Mouse (Mus musculus) intestine, postnatal 0 days (tissue): ENCODE measurements around the gene Drc3. TPM values are rescaled to one million over a fixed set of nuclear protein-coding genes. Genes with fewer than 3 reads are reported as not detected.

Experiments
- ATAC-seq: fragments of 200-750 bp; cut with Nextera tagmentation; 2 replicates; pipeline ENCODE4 v1.8.0; 2017; ENCODE audit warnings: mild to moderate bottlenecking, moderate TSS enrichment, moderate library complexity
- H3K27ac ChIP-seq: fragments of 300-500 bp; sonication (generic); 2 replicates; pipeline ENCODE4 v1.5.1; 2014; ENCODE audit warnings: mild to moderate bottlenecking, low read depth, low read length, moderate library complexity
- H3K27me3 ChIP-seq: fragments of 300-500 bp; sonication (generic); replicated peaks from 2 replicates; pipeline ENCODE4 v1.6.1; 2014; ENCODE audit warnings: low read length, mixed read lengths; ENCODE audit not compliant: control insufficient read depth, insufficient read depth
- H3K36me3 ChIP-seq: fragments of 300-500 bp; sonication (generic); 2 replicates; pipeline ENCODE4 v1.6.1; 2014; ENCODE audit warnings: mild to moderate bottlenecking, moderate library complexity; ENCODE audit not compliant: control insufficient read depth, insufficient read depth
- H3K4me1 ChIP-seq: fragments of 300-500 bp; sonication (generic); replicated peaks from 2 replicates; pipeline ENCODE4 v1.6.1; 2014; ENCODE audit warnings: antibody characterized with exemption, low read length, mixed read lengths; ENCODE audit not compliant: control insufficient read depth, insufficient read depth
- H3K4me2 ChIP-seq: fragments of 300-500 bp; sonication (generic); replicated peaks from 2 replicates; pipeline ENCODE4 v1.6.1; 2014; ENCODE audit warnings: low read depth, mild to moderate bottlenecking, moderate library complexity
- H3K4me3 ChIP-seq: fragments of 300-500 bp; sonication (generic); 2 replicates; pipeline ENCODE4 v1.5.1; 2014; ENCODE audit warnings: low read depth, low read length
- H3K9ac ChIP-seq: fragments of 300-500 bp; sonication (generic); 2 replicates; pipeline ENCODE4 v1.6.1; 2014; ENCODE audit warnings: mild to moderate bottlenecking, low read depth, low read length
- H3K9me3 ChIP-seq: fragments of 300-500 bp; sonication (generic); 2 replicates; pipeline ENCODE4 v1.6.1; 2016; ENCODE audit warnings: mixed run types; ENCODE audit not compliant: control insufficient read depth
- CTCF ChIP-seq: sonication (generic); IDR thresholded peaks from 2 replicates; pipeline ENCODE4 v1.5.1; 2016; ENCODE audit warnings: low read depth, mild to moderate bottlenecking, control low read depth, antibody characterized with exemption, moderate library complexity
- WGBS: fragments of 180-500 bp; shearing (Covaris S2); extraction: QIAGEN DNeasy Blood & Tissue Kit; methylation state at CpG from one replicate; pipeline ENCODE4 v1.1.7; 2014; 5-methylcytosine and 5-hydroxymethylcytosine counted together
- polyA plus RNA-seq: library from polyadenylated mRNA; unstranded; fragments of >200 nt; fragmentation: Nextera tagmentation; extraction: Ambion mirVana; gene quantifications from 2 replicates; pipeline ENCODE4 v1.2.1, GENCODE M21; 2015

Drc3 gene
- polyA plus RNA-seq, result 1.7 and 1.9 TPM in 2 replicates

DNA sequence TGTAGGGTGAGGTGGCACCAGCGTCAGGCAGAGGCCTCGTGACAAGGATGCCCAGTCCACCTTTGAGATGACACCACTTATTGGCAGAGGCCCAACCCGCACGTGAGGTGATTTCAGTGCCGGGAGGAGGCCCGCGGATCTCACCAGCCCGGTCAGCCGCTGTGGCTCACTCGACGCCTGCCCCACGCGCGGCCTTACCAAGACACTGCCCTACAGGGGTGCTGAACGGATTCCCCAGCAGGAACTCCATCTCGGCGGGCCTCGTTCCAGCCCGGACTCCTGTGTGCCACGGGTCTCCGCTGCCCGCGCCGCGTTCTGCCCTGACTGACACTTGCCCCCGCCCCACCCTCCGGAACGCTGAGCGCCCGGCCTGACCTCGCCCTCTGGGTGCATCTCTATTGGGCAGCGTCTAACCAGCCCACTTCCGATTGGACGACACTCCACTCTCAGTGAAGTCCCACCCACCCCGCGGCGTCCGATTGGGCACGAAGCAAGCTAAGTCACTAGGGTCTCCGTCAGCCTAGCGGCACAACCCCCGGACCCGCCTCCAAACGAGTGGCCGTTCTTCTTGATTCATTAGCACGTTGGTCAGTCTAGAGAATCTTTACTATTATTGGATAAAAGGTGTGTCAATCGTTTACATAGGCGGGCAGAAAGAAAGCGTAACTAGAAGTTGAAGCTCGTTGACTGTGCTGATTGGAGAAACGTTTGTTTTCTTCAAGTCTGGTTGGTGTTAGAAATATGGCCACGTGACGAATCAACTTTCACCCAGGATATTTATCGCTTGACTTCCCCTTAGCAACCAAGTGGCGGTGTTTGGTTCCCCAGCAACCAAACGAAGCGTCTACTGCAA is at the start of gene Drc3, which contains the start of gene Tom1l2:
Gene Drc3, plus strand, starts transcription at position 771 of the 853 bp plus-strand sequence.
Gene Tom1l2, minus strand, starts transcription at position 347 of the 853 bp plus-strand sequence.
- peak within 1 kb of the TSS; percentile 64 for H3K9ac ChIP-seq
- peak within 1 kb of the TSS; percentile 91 for H3K27ac ChIP-seq
- no peaks in the 10 kb centered on the region for H3K4me1 ChIP-seq
- H3K36me3 ChIP-seq, result no peaks in the 10 kb centered on the region; the same call in 1 of the 2 replicates
- peak within 1 kb of the TSS; percentile 78 for H3K4me2 ChIP-seq
- no peaks in the 10 kb centered on the region for H3K9me3 ChIP-seq
- no peak for TF ChIP-seq CTCF
- peak within 1 kb of the TSS; percentile 52 for H3K4me3 ChIP-seq
- 1% methylated on average over 57 of the region's 57 CpGs for WGBS
- ATAC-seq, result peak; percentile 99
- no peaks in the 10 kb centered on the region for H3K27me3 ChIP-seq

GRCm38 (mm10) chr11:60303497-60303896 is 49.6 kb upstream of the Drc3 start:
- ATAC-seq, result no peak
- no peak for TF ChIP-seq CTCF
- H3K4me2 ChIP-seq, result no peak overlapping the region
- H3K4me1 ChIP-seq, result peaks cover 21% of the 10 kb centered on the region
- H3K9ac ChIP-seq, result no peak overlapping the region
- no peaks in the 10 kb centered on the region for H3K27me3 ChIP-seq
- H3K36me3 ChIP-seq, result no peaks in the 10 kb centered on the region
- no peak overlapping the region for H3K4me3 ChIP-seq
- no peak overlapping the region for H3K27ac ChIP-seq
- 77% methylated on average over 2 of the region's 2 CpGs for WGBS
- H3K9me3 ChIP-seq, result no peaks in the 10 kb centered on the region

DNA sequence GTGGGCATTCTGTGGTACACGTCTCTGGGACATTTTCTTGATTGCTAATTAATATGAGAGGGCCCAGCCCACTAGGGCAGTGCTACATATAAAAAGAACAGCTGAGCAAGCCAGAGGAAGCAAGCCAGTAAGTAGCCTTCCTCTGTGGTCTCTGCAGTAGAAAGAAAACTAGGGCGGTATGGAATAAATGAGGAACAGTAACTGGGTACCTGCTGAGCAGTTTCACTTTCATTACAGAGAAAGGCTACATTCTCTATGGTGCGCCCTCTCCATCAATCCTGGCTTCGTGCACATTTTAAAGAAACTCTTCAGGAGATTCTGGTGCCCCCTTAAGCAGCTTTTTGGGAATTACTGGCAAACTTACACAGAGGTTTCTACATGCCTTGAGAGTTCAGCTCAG is 47.5 kb upstream of the Drc3 start:
- no peak for TF ChIP-seq CTCF
- H3K4me3 ChIP-seq, result no peak overlapping the region
- no peak overlapping the region for H3K27ac ChIP-seq
- peaks cover 27% of the 10 kb centered on the region for H3K4me1 ChIP-seq
- ATAC-seq, result no peak
- no peak overlapping the region; the same call in 1 of the 2 replicates for H3K4me2 ChIP-seq
- 56% methylated on average over 4 of the region's 4 CpGs for WGBS
- H3K36me3 ChIP-seq, result no peaks in the 10 kb centered on the region
- H3K27me3 ChIP-seq, result no peaks in the 10 kb centered on the region
- H3K9me3 ChIP-seq, result no peaks in the 10 kb centered on the region
- no peak overlapping the region for H3K9ac ChIP-seq

DNA sequence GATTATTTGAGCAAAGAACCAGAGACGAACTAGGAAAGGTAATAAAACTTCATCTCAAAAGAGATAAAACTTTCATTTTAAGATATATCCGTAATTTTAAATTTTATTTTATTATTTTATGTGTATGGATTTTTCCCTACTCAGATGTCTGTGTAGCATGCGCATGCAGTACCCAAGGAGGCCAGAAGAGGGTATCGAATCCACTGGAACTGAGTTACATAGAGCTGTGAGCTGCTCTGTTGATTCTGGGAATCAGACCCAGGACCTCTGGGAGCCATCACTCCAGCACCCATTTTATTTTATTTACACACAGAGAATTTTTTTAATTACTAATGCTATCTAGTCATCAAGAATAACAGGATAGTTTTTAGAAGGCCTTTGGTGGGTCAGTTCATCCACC is 46.3 kb upstream of the Drc3 start:
- Histone ChIP-seq H3K36me3 (no peaks in the 10 kb centered on the region), H3K27ac (0 out of 2 replicates have a peak overlapping the region, but pooled peaks have one; percentile 36), H3K4me3 (no peak overlapping the region), H3K9ac (no peak overlapping the region), H3K9me3 (no peaks in the 10 kb centered on the region), H3K4me1 (peaks cover 35% of the 10 kb centered on the region), H3K27me3 (no peaks in the 10 kb centered on the region), H3K4me2 (no peak overlapping the region)
- WGBS, result 74% methylated on average over 4 of the region's 4 CpGs
- peak; percentile 71 for TF ChIP-seq CTCF
- ATAC-seq, result no peak

- peak; percentile 57 for TF ChIP-seq CTCF
- ATAC-seq, result no peak
- Histone ChIP-seq H3K4me2 (no peak overlapping the region), H3K4me1 (peaks cover 33% of the 10 kb centered on the region), H3K4me3 (no peak overlapping the region), H3K36me3 (no peaks in the 10 kb centered on the region), H3K9ac (no peak overlapping the region), H3K27me3 (no peaks in the 10 kb centered on the region), H3K27ac (peak overlapping the region; percentile 36), H3K9me3 (no peaks in the 10 kb centered on the region)
- 52% methylated on average over 2 of the region's 2 CpGs for WGBS
Observed at GRCm38 (mm10) chr11:60307375-60307825, 45.7 kb upstream of the Drc3 start.

GRCm38 (mm10) chr11:60308061-60308460 is 45.1 kb upstream of the Drc3 start:
- Histone ChIP-seq H3K4me1 (peaks cover 28% of the 10 kb centered on the region), H3K36me3 (no peaks in the 10 kb centered on the region), H3K27ac (peak overlapping the region; percentile 36), H3K4me2 (no peak overlapping the region), H3K9me3 (no peaks in the 10 kb centered on the region), H3K9ac (no peak overlapping the region), H3K27me3 (no peaks in the 10 kb centered on the region), H3K4me3 (no peak overlapping the region)
- ATAC-seq, result no peak
- TF ChIP-seq CTCF, result no peak
- 38% methylated on average over 2 of the region's 2 CpGs for WGBS
